Mouse (Mus musculus) limb, embryonic 14.5 days (tissue): Measurements from ENCODE around the gene Tbx10. TPM values are rescaled to one million over a fixed set of nuclear protein-coding genes. Genes with fewer than 3 reads are reported as not detected.

ENCODE experiments used
- polyA plus RNA-seq, 2 experiments: library from polyadenylated mRNA; depleted of rRNA in 1 of 2; stranded (reverse) in 1 of 2; unstranded in 1 of 2; fragments of >200 nt; fragmentation: Nextera tagmentation in 1 of 2; extraction: Ambion mirVana in 1 of 2; gene quantifications; 2 replicates each; pipeline versions ENCODE4 v1.2.1 to v1.2.3; 2012 to 2014

Gene Tbx10
- polyA plus RNA-seq, 2 experiments, result 0.08 to 0.28 TPM

Other genes with a start within 250 kb of the Tbx10 start
Only the 30 nearest of the 32 such genes appear.
- 65.4 and 68.6 TPM in 2 replicates for gene Chka, start 141.0 kb upstream of the Tbx10 start, polyA plus RNA-seq (2012; rRNA removed)
- 32.7 and 37.2 TPM in 2 replicates for gene Chka, start 141.0 kb upstream of the Tbx10 start, polyA plus RNA-seq (2014; fragmentation: Nextera tagmentation; extraction: Ambion mirVana)
- 145 and 191 TPM in 2 replicates for gene Tcirg1, start 85.6 kb upstream of the Tbx10 start, polyA plus RNA-seq (2012; rRNA removed)
- gene Tcirg1, start 85.6 kb upstream of the Tbx10 start, polyA plus RNA-seq (2014; fragmentation: Nextera tagmentation; extraction: Ambion mirVana), result 36.8 and 37.8 TPM in 2 replicates
- gene Ndufs8, start 80.0 kb upstream of the Tbx10 start, polyA plus RNA-seq (2012; rRNA removed), result 186 and 202 TPM in 2 replicates
- 314 and 322 TPM in 2 replicates for gene Ndufs8, start 80.0 kb upstream of the Tbx10 start, polyA plus RNA-seq (2014; fragmentation: Nextera tagmentation; extraction: Ambion mirVana)
- gene Aldh3b1, start 62.9 kb upstream of the Tbx10 start, polyA plus RNA-seq (2012; rRNA removed), result 1.8 and 1.9 TPM in 2 replicates
- gene Aldh3b1, start 62.9 kb upstream of the Tbx10 start, polyA plus RNA-seq (2014; fragmentation: Nextera tagmentation; extraction: Ambion mirVana), result 2.6 and 2.9 TPM in 2 replicates
- 33.3 and 40.7 TPM in 2 replicates for gene Unc93b1, start 57.6 kb upstream of the Tbx10 start, polyA plus RNA-seq (2012; rRNA removed)
- 21.9 and 23.3 TPM in 2 replicates for gene Unc93b1, start 57.6 kb upstream of the Tbx10 start, polyA plus RNA-seq (2014; fragmentation: Nextera tagmentation; extraction: Ambion mirVana)
- 0.32 and 0.52 TPM in 2 replicates for gene Aldh3b3, start 34.1 kb upstream of the Tbx10 start, polyA plus RNA-seq (2012; rRNA removed)
- 0.33 and 0.39 TPM in 2 replicates for gene Aldh3b3, start 34.1 kb upstream of the Tbx10 start, polyA plus RNA-seq (2014; fragmentation: Nextera tagmentation; extraction: Ambion mirVana)
- gene Aldh3b2, start 20.4 kb upstream of the Tbx10 start, polyA plus RNA-seq (2012; rRNA removed), result 10.7 and 14.5 TPM in 2 replicates
- gene Aldh3b2, start 20.4 kb upstream of the Tbx10 start, polyA plus RNA-seq (2014; fragmentation: Nextera tagmentation; extraction: Ambion mirVana), result 28.1 and 30.3 TPM in 2 replicates
- 9.4 and 12.8 TPM in 2 replicates for gene Acy3, start 6.2 kb upstream of the Tbx10 start, polyA plus RNA-seq (2012; rRNA removed)
- gene Acy3, start 6.2 kb upstream of the Tbx10 start, polyA plus RNA-seq (2014; fragmentation: Nextera tagmentation; extraction: Ambion mirVana), result 6.7 and 9.2 TPM in 2 replicates
- gene Nudt8, start 7.8 kb downstream of the Tbx10 start, polyA plus RNA-seq (2012; rRNA removed), result 18.3 and 21.0 TPM in 2 replicates
- gene Nudt8, start 7.8 kb downstream of the Tbx10 start, polyA plus RNA-seq (2014; fragmentation: Nextera tagmentation; extraction: Ambion mirVana), result 35.8 and 38.9 TPM in 2 replicates
- 7.0 and 8.0 TPM in 2 replicates for gene Gm49405, start 7.9 kb downstream of the Tbx10 start, polyA plus RNA-seq (2012; rRNA removed)
- gene Gm49405, start 7.9 kb downstream of the Tbx10 start, polyA plus RNA-seq (2014; fragmentation: Nextera tagmentation; extraction: Ambion mirVana), result 2.3 and 3.3 TPM in 2 replicates
- gene Doc2g, start 10.6 kb downstream of the Tbx10 start, polyA plus RNA-seq (2012; rRNA removed), result 19.6 and 22.4 TPM in 2 replicates
- 3.4 and 3.9 TPM in 2 replicates for gene Doc2g, start 10.6 kb downstream of the Tbx10 start, polyA plus RNA-seq (2014; fragmentation: Nextera tagmentation; extraction: Ambion mirVana)
- gene Ndufv1, start 20.1 kb downstream of the Tbx10 start, polyA plus RNA-seq (2012; rRNA removed), result 141 and 157 TPM in 2 replicates
- gene Ndufv1, start 20.1 kb downstream of the Tbx10 start, polyA plus RNA-seq (2014; fragmentation: Nextera tagmentation; extraction: Ambion mirVana), result 193 and 194 TPM in 2 replicates
- gene Gstp1, start 45.2 kb downstream of the Tbx10 start, polyA plus RNA-seq (2012; rRNA removed), result 291 and 325 TPM in 2 replicates
- 508 and 540 TPM in 2 replicates for gene Gstp1, start 45.2 kb downstream of the Tbx10 start, polyA plus RNA-seq (2014; fragmentation: Nextera tagmentation; extraction: Ambion mirVana)
- gene Gstp2, start 53.3 kb downstream of the Tbx10 start, polyA plus RNA-seq (2012; rRNA removed), result 10.7 and 10.8 TPM in 2 replicates
- gene Gstp2, start 53.3 kb downstream of the Tbx10 start, polyA plus RNA-seq (2014; fragmentation: Nextera tagmentation; extraction: Ambion mirVana), result 0.87 and 1.7 TPM in 2 replicates
- 0.63 and 0.69 TPM in 2 replicates for gene Gstp3, start 66.8 kb downstream of the Tbx10 start, polyA plus RNA-seq (2012; rRNA removed)
- gene Gstp3, start 66.8 kb downstream of the Tbx10 start, polyA plus RNA-seq (2014; fragmentation: Nextera tagmentation; extraction: Ambion mirVana), result 0.41 and 0.47 TPM in 2 replicates
- not detected in 2 replicates for gene Cabp2, start 88.8 kb downstream of the Tbx10 start, polyA plus RNA-seq (2012; rRNA removed)
- not detected in 2 replicates for gene Cabp2, start 88.8 kb downstream of the Tbx10 start, polyA plus RNA-seq (2014; fragmentation: Nextera tagmentation; extraction: Ambion mirVana)
- gene Cdk2ap2, start 104.4 kb downstream of the Tbx10 start, polyA plus RNA-seq (2012; rRNA removed), result 45.2 and 52.1 TPM in 2 replicates
- 67.0 and 67.6 TPM in 2 replicates for gene Cdk2ap2, start 104.4 kb downstream of the Tbx10 start, polyA plus RNA-seq (2014; fragmentation: Nextera tagmentation; extraction: Ambion mirVana)
- 16.2 and 20.8 TPM in 2 replicates for gene Pitpnm1, start 107.2 kb downstream of the Tbx10 start, polyA plus RNA-seq (2012; rRNA removed)
- 4.5 and 6.7 TPM in 2 replicates for gene Pitpnm1, start 107.2 kb downstream of the Tbx10 start, polyA plus RNA-seq (2014; fragmentation: Nextera tagmentation; extraction: Ambion mirVana)
- 96.0 and 119 TPM in 2 replicates for gene Aip, start 133.1 kb downstream of the Tbx10 start, polyA plus RNA-seq (2012; rRNA removed)
- gene Aip, start 133.1 kb downstream of the Tbx10 start, polyA plus RNA-seq (2014; fragmentation: Nextera tagmentation; extraction: Ambion mirVana), result 86.4 and 95.7 TPM in 2 replicates
- 0.01 and 0.05 TPM in 2 replicates for gene Gpr152, start 147.0 kb downstream of the Tbx10 start, polyA plus RNA-seq (2012; rRNA removed)
- gene Gpr152, start 147.0 kb downstream of the Tbx10 start, polyA plus RNA-seq (2014; fragmentation: Nextera tagmentation; extraction: Ambion mirVana), result not detected in 2 replicates
- 0.05 and 0.06 TPM in 2 replicates for gene Cabp4, start 151.3 kb downstream of the Tbx10 start, polyA plus RNA-seq (2012; rRNA removed)
- 0.10 TPM in 2 replicates for gene Cabp4, start 151.3 kb downstream of the Tbx10 start, polyA plus RNA-seq (2014; fragmentation: Nextera tagmentation; extraction: Ambion mirVana)
- 229 and 261 TPM in 2 replicates for gene Coro1b, start 155.9 kb downstream of the Tbx10 start, polyA plus RNA-seq (2012; rRNA removed)
- gene Coro1b, start 155.9 kb downstream of the Tbx10 start, polyA plus RNA-seq (2014; fragmentation: Nextera tagmentation; extraction: Ambion mirVana), result 148 and 153 TPM in 2 replicates
- 7.0 and 8.9 TPM in 2 replicates for gene Ptprcap, start 160.9 kb downstream of the Tbx10 start, polyA plus RNA-seq (2012; rRNA removed)
- gene Ptprcap, start 160.9 kb downstream of the Tbx10 start, polyA plus RNA-seq (2014; fragmentation: Nextera tagmentation; extraction: Ambion mirVana), result 7.8 and 8.9 TPM in 2 replicates
- 76.4 and 85.1 TPM in 2 replicates for gene Rps6kb2, start 170.6 kb downstream of the Tbx10 start, polyA plus RNA-seq (2012; rRNA removed)
- gene Rps6kb2, start 170.6 kb downstream of the Tbx10 start, polyA plus RNA-seq (2014; fragmentation: Nextera tagmentation; extraction: Ambion mirVana), result 43.0 and 47.2 TPM in 2 replicates
- gene Carns1, start 182.7 kb downstream of the Tbx10 start, polyA plus RNA-seq (2012; rRNA removed), result 2.6 and 5.6 TPM in 2 replicates
- gene Carns1, start 182.7 kb downstream of the Tbx10 start, polyA plus RNA-seq (2014; fragmentation: Nextera tagmentation; extraction: Ambion mirVana), result 1.4 and 1.8 TPM in 2 replicates
- 4.5 and 5.8 TPM in 2 replicates for gene Tbc1d10c, start 198.5 kb downstream of the Tbx10 start, polyA plus RNA-seq (2012; rRNA removed)
- 3.5 and 3.9 TPM in 2 replicates for gene Tbc1d10c, start 198.5 kb downstream of the Tbx10 start, polyA plus RNA-seq (2014; fragmentation: Nextera tagmentation; extraction: Ambion mirVana)
- gene Ppp1ca, start 199.3 kb downstream of the Tbx10 start, polyA plus RNA-seq (2012; rRNA removed), result 490 and 517 TPM in 2 replicates
- 794 and 821 TPM in 2 replicates for gene Ppp1ca, start 199.3 kb downstream of the Tbx10 start, polyA plus RNA-seq (2014; fragmentation: Nextera tagmentation; extraction: Ambion mirVana)
- 57.5 and 75.5 TPM in 2 replicates for gene Rad9a, start 208.9 kb downstream of the Tbx10 start, polyA plus RNA-seq (2012; rRNA removed)
- 33.3 and 38.0 TPM in 2 replicates for gene Rad9a, start 208.9 kb downstream of the Tbx10 start, polyA plus RNA-seq (2014; fragmentation: Nextera tagmentation; extraction: Ambion mirVana)
- gene Clcf1, start 221.5 kb downstream of the Tbx10 start, polyA plus RNA-seq (2012; rRNA removed), result 42.8 and 61.2 TPM in 2 replicates
- 7.7 and 8.7 TPM in 2 replicates for gene Clcf1, start 221.5 kb downstream of the Tbx10 start, polyA plus RNA-seq (2014; fragmentation: Nextera tagmentation; extraction: Ambion mirVana)
- 0.83 and 1.0 TPM in 2 replicates for gene AC109138.7, start 221.6 kb downstream of the Tbx10 start, polyA plus RNA-seq (2012; rRNA removed)
- gene AC109138.7, start 221.6 kb downstream of the Tbx10 start, polyA plus RNA-seq (2014; fragmentation: Nextera tagmentation; extraction: Ambion mirVana), result not detected in 2 replicates